Mouse (Mus musculus) frontal cortex, postnatal 36 days (tissue): Measurements from ENCODE around the gene H2-Ab1.

ENCODE experiments used
- DNase-seq, 2 experiments: peaks; one replicate each; pipeline ENCODE4 v3.0.0; 2022; ENCODE audit warnings: low spot score in 2 of 2

Gene H2-Ab1

GRCm38 (mm10) chr17:34238706-34239105 is 18.8 kb upstream of the H2-Ab1 start, which contains the start of gene H2-Ob:
TSS of gene H2-Ob (plus strand) at chr17:34238903.
- peak in 1 of 2 experiments; percentile 47 for DNase-seq

GRCm38 (mm10) chr17:34239601-34240041 is 17.9 kb upstream of the H2-Ab1 start:
- no peak for DNase-seq

GRCm38 (mm10) chr17:34240366-34240765 is 17.1 kb upstream of the H2-Ab1 start:
- no peak for DNase-seq

GRCm38 (mm10) chr17:34240916-34241315 is 16.6 kb upstream of the H2-Ab1 start:
- DNase-seq: no peak

- no peak for DNase-seq
These were observed 12.8 kb upstream of the H2-Ab1 start for GRCm38 (mm10) chr17:34244656-34245055.

- DNase-seq: no peak
These were observed 10.4 kb upstream of the H2-Ab1 start for GRCm38 (mm10) chr17:34247047-34247446.

- no peak for DNase-seq
These were observed 8.7 kb upstream of the H2-Ab1 start for GRCm38 (mm10) chr17:34248764-34249163.

GRCm38 (mm10) chr17:34249361-34249760 is 8.1 kb upstream of the H2-Ab1 start:
- DNase-seq: no peak

- peak in 1 of 2 experiments; percentile 67 for DNase-seq
These were observed 7.6 kb upstream of the H2-Ab1 start for GRCm38 (mm10) chr17:34249878-34250277.

GRCm38 (mm10) chr17:34251666-34252065 is 5.8 kb upstream of the H2-Ab1 start:
- no peak for DNase-seq

GRCm38 (mm10) chr17:34256501-34256900 is 988 bp upstream of the H2-Ab1 start:
- no peak for DNase-seq

GRCm38 (mm10) chr17:34260551-34260950 is 3.1 kb downstream of the H2-Ab1 start:
- no peak for DNase-seq

- DNase-seq: peak; percentile 48 to 81
These were observed 4.0 kb downstream of the H2-Ab1 start for GRCm38 (mm10) chr17:34261502-34261901.

- peak; percentile 70 to 84 for DNase-seq
These were observed 5.6 kb downstream of the H2-Ab1 start for GRCm38 (mm10) chr17:34263068-34263467.

GRCm38 (mm10) chr17:34263811-34264371 is 6.4 kb downstream of the H2-Ab1 start:
- no peak for DNase-seq

- no peak for DNase-seq
These were observed 7.2 kb downstream of the H2-Ab1 start for GRCm38 (mm10) chr17:34264452-34265351.

GRCm38 (mm10) chr17:34268262-34268661 is 10.8 kb downstream of the H2-Ab1 start:
- DNase-seq: no peak

- no peak for DNase-seq
These were observed 11.3 kb downstream of the H2-Ab1 start for GRCm38 (mm10) chr17:34268748-34269147.

- DNase-seq: no peak
These were observed 12.3 kb downstream of the H2-Ab1 start for GRCm38 (mm10) chr17:34269817-34270216.

GRCm38 (mm10) chr17:34270230-34270629 is 12.7 kb downstream of the H2-Ab1 start:
- DNase-seq: no peak

- DNase-seq: no peak
These were observed 13.5 kb downstream of the H2-Ab1 start for GRCm38 (mm10) chr17:34270940-34271339.

- DNase-seq: no peak
These were observed 14.6 kb downstream of the H2-Ab1 start for GRCm38 (mm10) chr17:34272102-34272501.

GRCm38 (mm10) chr17:34280499-34281038 is 23.1 kb downstream of the H2-Ab1 start:
- DNase-seq: no peak
